Mouse (Mus musculus) midbrain, embryonic 12.5 days (tissue): Measurements from ENCODE around the gene Vmn2r118. TPM values are rescaled to one million over a fixed set of nuclear protein-coding genes. Genes with fewer than 3 reads are reported as not detected.

Experiments used
- ATAC-seq: fragments of 200-750 bp; cut with Nextera tagmentation; 2 replicates; pipeline ENCODE4 v1.8.0; 2017; ENCODE audit warnings: low read depth, moderate TSS enrichment, moderate library complexity; ENCODE audit not compliant: low FRiP score
- H3K27ac ChIP-seq: fragments of 300-500 bp; sonication (generic); replicated peaks from 2 replicates; pipeline ENCODE4 v1.5.1; 2016; ENCODE audit warnings: mild to moderate bottlenecking
- H3K27me3 ChIP-seq: fragments of 300-500 bp; sonication (generic); 2 replicates; pipeline ENCODE4 v1.6.1; 2016; ENCODE audit warnings: mild to moderate bottlenecking
- H3K36me3 ChIP-seq: fragments of 300-500 bp; sonication (generic); 2 replicates; pipeline ENCODE4 v1.6.1; 2016
- H3K4me1 ChIP-seq: fragments of 300-500 bp; sonication (generic); 2 replicates; pipeline ENCODE4 v1.6.1; 2016
- H3K4me2 ChIP-seq: fragments of 300-500 bp; sonication (generic); replicated peaks from 2 replicates; pipeline ENCODE4 v1.6.1; 2016; ENCODE audit warnings: mild to moderate bottlenecking, moderate library complexity
- H3K4me3 ChIP-seq: fragments of 300-500 bp; sonication (generic); 2 replicates; pipeline ENCODE4 v1.5.1; 2016; ENCODE audit warnings: mild to moderate bottlenecking
- H3K9ac ChIP-seq: fragments of 300-500 bp; sonication (generic); replicated peaks from 2 replicates; pipeline ENCODE4 v1.6.1; 2016; ENCODE audit warnings: mild to moderate bottlenecking, moderate library complexity
- H3K9me3 ChIP-seq: fragments of 300-500 bp; sonication (generic); 2 replicates; pipeline ENCODE4 v1.6.1; 2016; ENCODE audit warnings: mild to moderate bottlenecking
- WGBS: fragments of 180-500 bp; shearing (Covaris S2); methylation state at CpG from one replicate; pipeline ENCODE4 v1.1.7; 2016; 5-methylcytosine and 5-hydroxymethylcytosine counted together
- polyA plus RNA-seq: library from polyadenylated mRNA; unstranded; fragments of >200 nt; fragmentation: Nextera tagmentation; extraction: Ambion mirVana; gene quantifications from 2 replicates; pipeline ENCODE4 v1.2.1, GENCODE M21; 2016

Gene Vmn2r118
- polyA plus RNA-seq, result not detected in 2 replicates

DNA sequence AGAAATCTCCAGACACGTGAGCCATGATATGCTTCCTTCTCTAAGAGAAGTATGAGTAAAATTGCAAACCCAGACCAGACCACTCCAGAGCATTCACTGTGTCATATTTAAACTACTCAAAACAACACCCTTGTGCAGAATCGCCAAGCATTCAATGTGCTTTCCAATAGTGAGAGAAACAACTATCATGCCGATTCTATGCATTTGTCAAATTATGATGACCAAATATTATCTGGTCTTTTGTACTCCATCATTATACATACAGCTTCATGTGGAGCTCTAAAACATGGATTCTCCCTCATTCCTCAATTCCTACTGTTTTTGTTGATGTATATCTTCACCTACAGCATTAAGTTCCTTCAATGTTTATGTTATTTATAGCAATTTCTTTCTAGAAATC, at the start of gene Vmn2r118:
Gene Vmn2r118 (minus strand): TSS at position 101 of the 400 bp plus-strand sequence.
- ATAC-seq, result no peak
- Histone ChIP-seq H3K4me1 (no peaks in the 10 kb centered on the region), H3K4me2 (no peak within 1 kb of the TSS), H3K27ac (no peak within 1 kb of the TSS), H3K27me3 (no peaks in the 10 kb centered on the region), H3K4me3 (no peak within 1 kb of the TSS), H3K36me3 (no peaks in the 10 kb centered on the region), H3K9me3 (no peaks in the 10 kb centered on the region), H3K9ac (no peak within 1 kb of the TSS)
- WGBS, result 92% methylated on average over 3 of the region's 3 CpGs

DNA sequence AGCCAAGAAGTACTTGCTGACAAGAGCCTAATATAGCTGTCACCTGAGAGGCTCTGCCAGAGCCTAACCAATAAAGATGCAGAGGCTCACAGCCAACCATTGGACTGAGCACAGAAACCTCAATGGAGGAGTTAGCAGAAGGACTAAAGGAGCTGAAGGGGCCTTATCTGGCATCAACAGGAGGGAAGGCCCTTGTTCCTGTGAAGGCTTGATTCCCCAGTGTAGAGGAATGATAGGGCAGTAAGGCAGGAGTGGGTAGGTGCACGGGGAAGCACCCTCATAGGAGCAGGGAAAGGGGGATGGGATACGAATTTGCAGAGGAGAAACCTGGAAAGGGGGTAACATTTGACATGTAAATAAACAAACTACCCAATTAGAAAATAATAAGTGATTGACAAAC, 36.1 kb upstream of the Vmn2r118 start:
- Histone ChIP-seq H3K4me2 (no peak overlapping the region), H3K9ac (no peak overlapping the region), H3K36me3 (peaks cover 17% of the 10 kb centered on the region), H3K27me3 (no peaks in the 10 kb centered on the region), H3K4me1 (no peaks in the 10 kb centered on the region), H3K9me3 (no peaks in the 10 kb centered on the region), H3K27ac (no peak overlapping the region), H3K4me3 (no peak overlapping the region)
- no peak for ATAC-seq
- 90% methylated on average over 2 of the region's 2 CpGs for WGBS

DNA sequence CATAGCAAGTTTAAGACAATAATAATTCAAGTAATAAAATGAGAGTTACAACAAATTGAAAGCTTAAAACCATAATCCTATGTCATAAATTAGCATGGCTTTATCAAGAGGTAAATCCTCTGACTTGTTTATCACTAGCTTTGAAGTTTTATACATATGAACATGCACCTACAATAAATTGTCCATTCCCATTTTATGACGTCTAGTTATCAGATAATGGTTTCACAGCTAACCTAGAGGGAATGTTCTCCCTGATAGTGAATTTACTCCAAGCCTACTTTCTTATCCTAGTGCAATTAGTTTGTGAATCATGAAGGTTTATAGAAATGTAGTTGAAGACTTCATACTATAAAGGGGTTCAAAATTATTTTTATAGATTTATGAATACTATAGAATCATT, 34.2 kb downstream of the Vmn2r118 start:
- 86% methylated on average over 1 of the region's 1 CpGs for WGBS
- no peak overlapping the region for H3K4me3 ChIP-seq

DNA sequence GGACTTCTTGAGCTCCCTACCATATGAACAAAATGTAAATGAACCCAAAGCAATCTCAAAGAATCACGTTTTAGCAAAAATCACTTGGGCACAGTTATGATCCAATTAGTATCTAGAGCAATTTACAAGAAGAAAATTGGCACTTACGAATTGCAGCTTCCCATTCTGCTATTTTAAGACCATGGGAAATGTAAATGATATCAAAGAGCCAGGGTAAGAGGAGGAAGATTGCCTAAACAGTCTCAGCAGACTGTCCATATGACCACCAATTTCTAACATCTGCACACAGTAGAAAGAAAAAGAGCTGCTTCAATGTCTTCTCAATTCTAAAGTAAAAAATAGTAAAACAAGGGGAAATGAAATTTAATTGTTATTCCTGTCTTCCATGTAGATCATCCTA, 63.2 kb downstream of the Vmn2r118 start:
- no peaks in the 10 kb centered on the region for H3K36me3 ChIP-seq
- no peak overlapping the region for H3K4me3 ChIP-seq
- H3K27me3 ChIP-seq, result no peaks in the 10 kb centered on the region
- H3K4me2 ChIP-seq, result no peak overlapping the region
- H3K27ac ChIP-seq, result no peak overlapping the region
- no peaks in the 10 kb centered on the region for H3K9me3 ChIP-seq
- no peaks in the 10 kb centered on the region for H3K4me1 ChIP-seq
- no peak for ATAC-seq
- WGBS, result 70% methylated on average over 2 of the region's 2 CpGs
- no peak overlapping the region for H3K9ac ChIP-seq

More for the DNA sequence above, 34.2 kb downstream of the Vmn2r118 start:
- no peak overlapping the region for H3K9ac ChIP-seq
- H3K4me2 ChIP-seq, result no peak overlapping the region
- no peak for ATAC-seq
- no peak overlapping the region for H3K27ac ChIP-seq
- H3K9me3 ChIP-seq, result no peaks in the 10 kb centered on the region
- H3K4me1 ChIP-seq, result no peaks in the 10 kb centered on the region
- no peaks in the 10 kb centered on the region for H3K36me3 ChIP-seq
- H3K27me3 ChIP-seq, result no peaks in the 10 kb centered on the region

DNA sequence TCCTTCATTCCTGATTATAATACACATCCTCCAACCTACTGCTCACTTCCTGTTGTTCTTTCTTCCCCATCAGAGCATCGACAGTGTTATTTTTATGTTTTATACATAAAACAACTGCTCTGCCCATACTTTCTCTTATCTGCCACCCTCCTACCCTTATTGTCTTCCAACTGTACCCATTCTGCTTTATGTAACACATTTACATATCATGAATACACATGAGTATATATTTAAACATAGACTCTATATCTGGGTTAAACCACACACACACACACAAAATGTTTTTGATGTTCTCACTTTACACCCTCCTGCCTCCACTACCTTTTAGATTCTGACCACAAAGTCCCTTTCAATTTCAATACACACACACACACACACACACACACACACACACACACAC, 76.5 kb downstream of the Vmn2r118 start:
- H3K4me2 ChIP-seq, result no peak overlapping the region
- H3K27ac ChIP-seq, result no peak overlapping the region
- 92% methylated on average over 1 of the region's 1 CpGs for WGBS
- H3K4me1 ChIP-seq, result no peaks in the 10 kb centered on the region
- H3K9me3 ChIP-seq, result no peaks in the 10 kb centered on the region
- no peaks in the 10 kb centered on the region for H3K36me3 ChIP-seq
- H3K9ac ChIP-seq, result no peak overlapping the region
- no peaks in the 10 kb centered on the region for H3K27me3 ChIP-seq
- no peak overlapping the region for H3K4me3 ChIP-seq
- no peak for ATAC-seq

Other genes starting within 250 kb of the Vmn2r118 start
- gene St6gal2, start 179.8 kb downstream of the Vmn2r118 start, polyA plus RNA-seq, result 10.0 and 10.8 TPM in 2 replicates
- gene Pot1b, start 87.4 kb upstream of the Vmn2r118 start, polyA plus RNA-seq, result 12.6 and 13.0 TPM in 2 replicates
- 0.10 TPM in 2 replicates for gene Adgre4, start 124.8 kb upstream of the Vmn2r118 start, polyA plus RNA-seq